ENCODE assay signal across 7 mouse cellular contexts in the genomic region with DNA sequence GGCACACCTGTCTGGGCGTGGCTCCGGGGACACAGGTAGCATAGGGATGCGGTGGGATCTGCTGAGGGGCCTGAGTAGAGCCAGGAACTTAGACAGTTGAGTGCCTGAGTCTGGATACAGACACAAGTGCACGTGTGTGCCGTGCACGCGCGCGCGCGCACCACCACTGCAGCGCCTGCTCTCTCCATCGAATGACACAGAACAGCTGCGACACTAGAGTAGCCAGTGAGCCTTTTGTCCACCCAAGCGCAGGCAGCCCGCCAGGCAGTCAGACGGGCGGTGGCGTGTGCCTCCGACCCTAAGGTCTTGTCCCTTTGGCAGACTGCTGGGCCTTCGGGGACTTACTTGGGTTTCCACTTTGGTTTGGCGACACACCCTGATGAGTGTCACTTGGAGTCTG.
DNase-seq lines count a peak whose midpoint lies in the region; TF ChIP-seq lines count a peak whose summit lies in the region.

No protein-coding gene starts in this region.

- no peak for TF ChIP-seq POLR2A in kidney, adult 2 months (IDR thresholded peaks at IDR 0.05; ENCODE audit: low read depth, low read length)

- peak overlapping the region; percentile 63 for H3K27ac ChIP-seq in heart, embryonic 10.5 days
- no peak overlapping the region for H3K27ac ChIP-seq in kidney, adult 2 months (ENCODE audit: insufficient read depth, low read depth, low read length)

- TF ChIP-seq CTCF in kidney, adult 2 months (conservative IDR thresholded peaks at IDR 0.05; ENCODE audit: insufficient read depth, insufficient read length, low read depth, low read length), result no peak

- H3K4me1 ChIP-seq in heart, embryonic 10.5 days, result peaks cover 26% of the 10 kb centered on the region
- H3K4me1 ChIP-seq in kidney, adult 2 months (ENCODE audit: control insufficient read depth, insufficient read depth, low read length), result no peaks in the 10 kb centered on the region

- no peaks in the 10 kb centered on the region for H3K36me3 ChIP-seq in heart, embryonic 10.5 days
- no peaks in the 10 kb centered on the region for H3K36me3 ChIP-seq in kidney, adult 2 months (ENCODE audit: control insufficient read depth, insufficient read depth, low read length)

- under 1% methylated on average over 22 of the region's 22 CpGs for WGBS in heart, embryonic 10.5 days
- 5% methylated on average over 22 of the region's 22 CpGs for WGBS in kidney, adult 2 months

- peaks cover 32% of the 10 kb centered on the region for H3K27me3 ChIP-seq in heart, embryonic 10.5 days (ENCODE audit: insufficient read depth, poor library complexity, severe bottlenecking)
- H3K27me3 ChIP-seq in kidney, adult 2 months (replicated peaks; ENCODE audit: control insufficient read depth, insufficient read depth, low read length), result peaks cover 5% of the 10 kb centered on the region

- H3K4me3 ChIP-seq in heart, embryonic 10.5 days, result peak overlapping the region; percentile 55
- H3K4me3 ChIP-seq in kidney, adult 2 months (ENCODE audit: insufficient read depth, low read depth, low read length), result no peak overlapping the region

- peak; percentile 63 for DNase-seq in ZHBTc4 (ENCODE audit: low read depth, low spot score)
- DNase-seq in adrenal gland, postnatal 36 days, result peak; percentile 67 to 78
- peak; percentile 84 for DNase-seq in heart, embryonic 10.5 days (ENCODE audit: low spot score)
- peak; percentile 74 for DNase-seq in kidney, adult 2 months
- DNase-seq in lung, postnatal 10 days, result peak; percentile 49
- peak; percentile 47 for DNase-seq in testis, postnatal 10 days (ENCODE audit: low spot score)
- no peak for DNase-seq in thymus, postnatal 10 days (ENCODE audit: low spot score in 2 of 2)

- H3K9me3 ChIP-seq in heart, embryonic 10.5 days, result no peaks in the 10 kb centered on the region

Comparison
In these comparisons a context has a peak if more than half of its experiments do, and no peak if none do; other contexts are left out.
1. DNase-seq: peak in ZHBTc4 (single experiment), adrenal gland, postnatal 36 days (2 of 2), heart, embryonic 10.5 days (single experiment), kidney, adult 2 months (single experiment), lung, postnatal 10 days (single experiment) and testis, postnatal 10 days (single experiment); none in thymus, postnatal 10 days (0 of 2).